Mouse (Mus musculus): ENCODE measurements around the gene Mmp7. TPM values are rescaled to one million over a fixed set of nuclear protein-coding genes. Genes with fewer than 3 reads are reported as not detected.

Mmp7 gene
- polyA plus RNA-seq, 1 experiment = not detected

DNA sequence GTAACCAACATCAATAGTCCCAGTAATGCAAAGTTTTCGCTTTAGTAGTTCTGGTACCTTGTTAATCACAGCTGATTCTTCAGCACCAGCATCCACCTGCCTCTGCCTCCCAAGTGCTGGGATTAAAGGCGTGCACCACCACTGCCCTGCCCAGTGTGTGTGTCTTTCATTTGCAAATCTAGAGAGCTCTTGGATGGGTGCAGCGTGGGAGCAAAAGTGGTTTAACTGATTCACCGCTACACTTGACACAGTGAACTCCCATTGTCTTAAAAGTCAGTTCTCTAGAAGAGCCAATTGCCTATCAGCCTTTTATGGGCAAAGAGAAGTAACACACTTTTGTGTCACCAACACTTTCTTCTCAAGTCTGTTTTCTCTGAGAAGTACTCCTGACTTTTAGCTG, 19.3 kb downstream of the Mmp7 start:
- TF ChIP-seq GATA1 (IDR thresholded peaks at IDR 0.05; ENCODE audit: low read length) = no peak

DNA sequence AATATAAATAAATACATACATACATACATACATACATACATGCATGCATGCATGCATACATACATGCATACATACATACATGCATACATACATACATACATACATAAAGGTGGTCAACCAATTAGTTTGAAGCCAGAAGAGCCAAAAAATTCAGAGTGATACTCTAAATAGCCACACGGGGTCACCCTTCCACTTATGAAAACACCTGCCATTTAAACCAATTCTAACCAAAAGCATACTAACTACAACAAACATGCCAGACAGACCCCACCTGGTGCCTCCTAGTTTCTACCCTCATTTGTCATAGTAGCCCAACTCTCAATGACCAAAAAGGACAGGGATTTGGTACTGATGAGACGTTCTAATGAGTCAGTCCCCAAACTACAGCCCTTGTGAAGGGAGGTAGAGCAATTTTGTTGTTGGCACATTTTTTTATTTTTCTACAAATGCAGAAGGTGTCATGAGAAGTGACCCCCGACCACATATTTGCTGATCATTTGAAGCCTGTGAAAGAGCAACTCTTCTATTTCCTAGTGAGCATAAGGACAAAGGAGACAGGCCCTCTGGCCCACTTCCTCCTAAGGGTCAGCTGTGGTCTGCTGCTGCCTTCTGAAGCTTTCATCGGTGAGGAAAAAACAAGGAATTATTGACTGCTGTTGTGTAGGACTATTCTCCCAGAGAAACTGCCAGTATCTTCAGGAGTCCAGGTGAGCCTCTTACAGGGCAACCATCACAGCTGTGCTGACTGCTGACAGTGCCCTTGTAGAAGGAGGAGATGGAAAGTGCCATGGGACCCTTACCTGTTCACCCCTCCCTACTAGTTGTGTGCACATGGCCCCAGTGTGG, 22.4 kb downstream of the Mmp7 start:
- no peak for TF ChIP-seq GATA1 (IDR thresholded peaks at IDR 0.05; ENCODE audit: low read length)

DNA sequence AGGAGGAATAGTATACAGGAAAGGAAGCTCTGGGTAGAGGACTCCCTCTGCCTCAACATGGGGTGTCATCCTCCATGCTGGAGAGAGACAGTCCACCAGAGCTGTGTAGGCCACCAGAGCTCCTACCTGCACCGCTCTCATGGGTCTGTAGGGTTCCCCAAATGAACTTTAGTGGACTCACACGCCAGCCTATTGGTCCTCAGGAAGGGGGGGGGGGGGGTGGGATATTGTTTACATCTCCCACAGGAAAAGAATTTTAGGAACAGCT, 23.0 kb downstream of the Mmp7 start:
- no peak for TF ChIP-seq GATA1 (IDR thresholded peaks at IDR 0.05; ENCODE audit: low read length)

DNA sequence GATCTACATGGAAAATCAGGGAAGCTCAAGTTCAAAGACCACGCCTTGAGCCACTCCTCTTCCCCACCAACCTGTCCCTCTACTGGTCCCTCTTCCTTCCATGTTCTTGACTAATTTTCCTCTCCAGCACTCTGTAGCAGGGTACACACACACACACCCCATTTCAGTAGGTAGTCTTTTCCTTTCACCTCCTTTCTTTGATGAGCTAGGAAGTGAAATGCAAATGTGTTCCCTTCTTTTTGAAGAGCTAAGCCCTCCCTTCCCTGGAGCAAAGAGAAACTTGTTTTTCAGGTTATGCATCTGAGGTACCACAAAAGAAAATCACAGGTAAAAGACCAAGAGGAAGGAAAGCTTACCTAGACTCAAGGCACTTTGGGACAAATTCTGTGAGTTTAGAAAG, 29.7 kb downstream of the Mmp7 start:
- no peak for TF ChIP-seq GATA1 (IDR thresholded peaks at IDR 0.05; ENCODE audit: low read length)

DNA sequence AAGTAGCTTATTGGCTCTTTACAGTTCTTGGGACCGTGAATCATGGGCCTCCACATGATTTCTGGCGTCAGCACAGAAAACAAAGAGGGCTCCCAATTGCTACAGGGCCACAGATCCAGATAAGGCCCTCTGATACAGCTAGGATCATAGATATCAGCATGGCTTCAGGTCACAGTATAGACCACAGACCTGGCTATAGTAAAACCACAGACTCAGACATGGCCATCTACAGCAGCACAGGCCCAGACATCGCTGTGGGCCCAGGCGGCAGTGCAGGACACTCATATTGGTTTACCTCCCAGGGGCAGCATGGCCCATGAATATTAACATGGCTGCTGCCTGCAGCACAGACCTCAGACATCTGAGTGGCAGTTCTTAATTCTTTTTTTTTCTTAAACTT, 37.1 kb downstream of the Mmp7 start:
- peak; percentile 98 for TF ChIP-seq GATA1 (IDR thresholded peaks at IDR 0.05; ENCODE audit: low read length)

DNA sequence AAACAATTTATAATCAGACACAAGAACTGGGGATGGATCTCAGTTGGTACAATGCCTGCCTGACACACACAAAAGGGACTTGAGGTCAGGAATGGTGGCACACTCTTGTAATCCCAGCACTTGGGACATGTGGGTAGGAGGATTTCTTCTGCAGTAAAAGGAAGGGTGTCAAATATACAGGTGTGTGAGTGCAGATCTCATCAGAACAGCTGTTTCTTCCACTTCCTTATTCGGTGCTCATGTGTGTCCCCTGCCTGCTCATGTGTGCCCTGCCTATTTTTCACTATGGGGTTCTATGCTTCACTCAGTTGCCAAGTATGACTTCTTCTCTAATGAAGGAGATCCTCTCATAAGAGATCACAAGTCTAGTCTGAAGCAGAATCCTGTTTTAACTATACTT, 50.8 kb downstream of the Mmp7 start:
- no peak for TF ChIP-seq GATA1 (IDR thresholded peaks at IDR 0.05; ENCODE audit: low read length)

DNA sequence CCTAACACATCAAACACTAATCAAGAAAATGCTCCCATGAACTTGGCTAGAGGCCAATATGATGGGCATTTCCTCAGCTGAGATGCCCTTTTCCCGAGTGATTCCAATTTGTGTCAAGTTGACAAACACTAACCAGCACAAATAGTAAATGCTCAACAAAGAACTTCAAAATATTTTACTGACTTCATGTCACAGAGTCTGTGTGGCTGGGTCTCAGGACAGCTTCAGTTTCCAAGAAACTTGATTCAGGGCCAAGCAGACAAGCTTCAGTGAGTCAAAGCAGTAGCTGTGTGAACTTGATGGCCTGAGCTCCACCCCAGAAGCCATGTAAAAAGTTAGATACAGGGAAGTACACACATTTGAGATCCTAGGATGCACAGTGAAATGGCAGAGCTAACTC, 52.3 kb downstream of the Mmp7 start:
- TF ChIP-seq GATA1 (IDR thresholded peaks at IDR 0.05; ENCODE audit: low read length) = no peak

DNA sequence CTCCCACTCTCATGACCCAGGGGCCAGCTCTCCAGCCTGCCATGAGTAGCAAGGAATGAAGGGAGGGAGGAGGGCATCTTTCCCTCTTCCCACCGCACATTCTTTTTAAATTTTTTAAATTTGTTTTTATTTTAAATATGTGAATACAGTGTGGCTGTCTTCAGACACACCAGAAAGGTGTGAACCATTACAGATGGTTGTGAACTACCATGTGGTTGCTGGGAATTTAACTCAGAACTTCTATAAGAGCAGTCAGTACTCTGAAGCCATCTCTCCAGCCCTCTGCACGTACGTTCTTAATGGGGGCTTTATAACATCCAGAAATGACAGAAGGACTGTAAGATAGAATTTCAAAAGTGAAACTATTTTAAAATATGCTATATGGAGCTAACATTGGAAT, 57.0 kb downstream of the Mmp7 start:
- TF ChIP-seq GATA1 (IDR thresholded peaks at IDR 0.05; ENCODE audit: low read length) = no peak

Other genes starting within 250 kb of the Mmp7 start
- not detected in 2 replicates for gene Mmp3, start 246.3 kb upstream of the Mmp7 start, polyA plus RNA-seq (2012)
- gene Mmp10, start 189.7 kb upstream of the Mmp7 start, polyA plus RNA-seq (2012) = not detected in 2 replicates
- gene Mmp8, start 133.6 kb upstream of the Mmp7 start, polyA plus RNA-seq (2012) = not detected in 2 replicates
- gene Mmp27, start 120.7 kb upstream of the Mmp7 start, polyA plus RNA-seq (2012) = not detected in 2 replicates
- gene Mmp20, start 63.9 kb upstream of the Mmp7 start, polyA plus RNA-seq (2012) = not detected in 2 replicates
- gene Tmem123, start 72.0 kb downstream of the Mmp7 start, polyA plus RNA-seq (2012) = 44.0 and 57.2 TPM in 2 replicates
- gene Birc2, start 145.0 kb downstream of the Mmp7 start, polyA plus RNA-seq (2012) = 10.1 and 18.2 TPM in 2 replicates
- gene Birc3, start 181.1 kb downstream of the Mmp7 start, polyA plus RNA-seq (2012) = 3.6 and 4.0 TPM in 2 replicates